Mouse (Mus musculus) spleen, embryonic (tissue): Measurements from ENCODE around the gene Eapp.
"Not testable (repeated sequence)": the region's sequence is repeated elsewhere in the genome, so short reads cannot be mapped to it uniquely, and the experiment has no call there.

Source experiments
- CTCF ChIA-PET: fragments of 350-600 bp; sonication (Branson Sonifier 250); formaldehyde crosslinking; loops from one replicate; lab custom pipeline; 2022; lab: Charles Lee

The Eapp gene

GRCm38 (mm10) chr12:54695511-54696241 is at the start of gene Eapp:
Eapp (minus strand) TSS chr12:54695897.
- CTCF ChIA-PET: interaction anchor here (0.5 kb wide), 1 partner anchor 798 kb away, joined by 3 read pairs; no protein-coding TSS in a partner anchor

- CTCF ChIA-PET: not testable (repeated sequence)
Observed at GRCm38 (mm10) chr12:54738661-54739243, 43.1 kb upstream of the Eapp start.

GRCm38 (mm10) chr12:54737891-54738660 is 42.4 kb upstream of the Eapp start:
- CTCF ChIA-PET: not testable (repeated sequence)

- CTCF ChIA-PET: not testable (repeated sequence)
Observed at GRCm38 (mm10) chr12:54734307-54735131, 38.8 kb upstream of the Eapp start.

GRCm38 (mm10) chr12:54729140-54730059 is 33.7 kb upstream of the Eapp start:
- CTCF ChIA-PET: not testable (repeated sequence)

- CTCF ChIA-PET: not testable (repeated sequence)
Observed at GRCm38 (mm10) chr12:54718871-54719786, 23.4 kb upstream of the Eapp start.

- CTCF ChIA-PET: not testable (repeated sequence)
Observed at GRCm38 (mm10) chr12:54717516-54717915, 21.8 kb upstream of the Eapp start.

- CTCF ChIA-PET: not testable (repeated sequence)
Observed at GRCm38 (mm10) chr12:54713822-54714626, 18.3 kb upstream of the Eapp start.

GRCm38 (mm10) chr12:54710494-54710879 is 14.8 kb upstream of the Eapp start:
- CTCF ChIA-PET: not testable (repeated sequence)

GRCm38 (mm10) chr12:54709691-54710493 is 14.2 kb upstream of the Eapp start:
- CTCF ChIA-PET: not testable (repeated sequence)

- CTCF ChIA-PET: no interaction called here
Observed at GRCm38 (mm10) chr12:54699394-54699793, 3.7 kb upstream of the Eapp start.

GRCm38 (mm10) chr12:54697791-54698250 is 2.1 kb upstream of the Eapp start:
- CTCF ChIA-PET: no interaction called here

GRCm38 (mm10) chr12:54697003-54697597 is 1.4 kb upstream of the Eapp start:
- CTCF ChIA-PET: no interaction called here

GRCm38 (mm10) chr12:54696242-54697002 is 725 bp upstream of the Eapp start:
- CTCF ChIA-PET: no interaction called here

- CTCF ChIA-PET: interaction anchor here (0.5 to 0.6 kb wide), 2 partner anchors 799 to 1783 kb away, joined by 3 to 6 read pairs; no protein-coding TSS in a partner anchor
Observed at GRCm38 (mm10) chr12:54694847-54695510, 718 bp downstream of the Eapp start.

- CTCF ChIA-PET: no interaction called here
Observed at GRCm38 (mm10) chr12:54689082-54689481, 6.6 kb downstream of the Eapp start.
